Mouse (Mus musculus): Measurements from ENCODE around the gene Fgfrl1. TPM values are rescaled to one million over a fixed set of nuclear protein-coding genes. Genes with fewer than 3 reads are reported as not detected.

The Fgfrl1 gene
- polyA plus RNA-seq, 1 experiment from 2014 or later, result 6.9 TPM

GRCm38 (mm10) chr5:108708419-108708818 is 16.2 kb downstream of the Fgfrl1 start:
- no peak overlapping the region for H3K9ac ChIP-seq
- no peak overlapping the region for H3K27ac ChIP-seq (replicated peaks)
- no peaks in the 10 kb centered on the region for H3K9me3 ChIP-seq
- 97% methylated on average over 1 of the region's 1 CpGs for WGBS
- H3K4me2 ChIP-seq, result no peak overlapping the region
- peaks cover 13% of the 10 kb centered on the region for H3K36me3 ChIP-seq
- H3K4me3 ChIP-seq, result no peak overlapping the region
- H3K4me1 ChIP-seq (replicated peaks), result no peaks in the 10 kb centered on the region; the same call in 1 of the 2 replicates
- ATAC-seq (ENCODE audit: low read depth), result no peak
- H3K27me3 ChIP-seq, result no peaks in the 10 kb centered on the region

DNA sequence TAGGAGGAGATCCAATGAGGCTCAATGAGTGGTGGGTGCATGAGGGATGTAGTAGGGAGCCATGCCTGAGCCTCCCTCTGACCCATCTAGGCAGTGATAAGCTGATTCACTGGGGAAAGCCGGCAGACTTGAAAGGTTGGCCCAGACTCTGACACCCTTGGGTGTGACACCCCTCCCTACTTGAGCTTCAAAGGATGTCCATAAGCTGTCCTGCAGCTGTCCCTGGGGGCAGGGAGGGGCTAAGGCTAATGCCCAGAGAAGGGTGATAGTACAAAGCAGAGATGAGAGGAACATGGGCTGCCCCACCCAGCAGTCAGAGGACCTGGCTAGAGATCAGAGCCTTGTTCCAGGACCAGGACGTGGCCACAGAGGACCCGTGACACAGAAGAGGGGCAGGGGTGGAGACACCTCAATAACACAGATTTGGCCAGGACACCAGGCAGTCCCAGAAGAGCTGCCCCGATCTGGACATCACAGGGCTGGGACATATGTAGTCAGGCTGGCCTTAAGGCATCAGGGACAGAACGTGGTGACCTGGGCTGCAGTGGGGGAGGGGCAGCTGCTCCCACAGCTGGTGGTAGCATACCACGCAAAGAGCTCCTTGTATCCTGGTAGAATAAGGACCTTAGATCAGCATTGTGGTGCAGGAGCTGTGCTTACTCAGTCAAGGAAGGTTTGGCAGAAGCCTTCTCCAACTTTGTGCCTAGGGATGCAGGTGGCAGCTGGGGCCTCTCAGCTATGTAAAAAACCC is 17.0 kb downstream of the Fgfrl1 start:
- Histone ChIP-seq H3K9me3 (no peaks in the 10 kb centered on the region), H3K36me3 (peaks cover 13% of the 10 kb centered on the region), H3K27me3 (no peaks in the 10 kb centered on the region), H3K4me1 (replicated peaks) (no peaks in the 10 kb centered on the region; the same call in 1 of the 2 replicates), H3K27ac (replicated peaks) (no peak overlapping the region), H3K4me2 (no peak overlapping the region), H3K9ac (no peak overlapping the region), H3K4me3 (no peak overlapping the region)
- 74% methylated on average over 6 of the region's 6 CpGs for WGBS
- ATAC-seq (ENCODE audit: low read depth), result no peak

GRCm38 (mm10) chr5:108711968-108712367 is 19.8 kb downstream of the Fgfrl1 start:
- Histone ChIP-seq H3K9ac (no peak overlapping the region), H3K27me3 (no peaks in the 10 kb centered on the region), H3K4me2 (no peak overlapping the region), H3K4me3 (no peak overlapping the region), H3K27ac (replicated peaks) (no peak overlapping the region), H3K4me1 (replicated peaks) (no peaks in the 10 kb centered on the region; the same call in 1 of the 2 replicates), H3K9me3 (no peaks in the 10 kb centered on the region), H3K36me3 (no peaks in the 10 kb centered on the region)
- ATAC-seq (ENCODE audit: low read depth), result no peak
- WGBS, result 89% methylated on average over 6 of the region's 6 CpGs

DNA sequence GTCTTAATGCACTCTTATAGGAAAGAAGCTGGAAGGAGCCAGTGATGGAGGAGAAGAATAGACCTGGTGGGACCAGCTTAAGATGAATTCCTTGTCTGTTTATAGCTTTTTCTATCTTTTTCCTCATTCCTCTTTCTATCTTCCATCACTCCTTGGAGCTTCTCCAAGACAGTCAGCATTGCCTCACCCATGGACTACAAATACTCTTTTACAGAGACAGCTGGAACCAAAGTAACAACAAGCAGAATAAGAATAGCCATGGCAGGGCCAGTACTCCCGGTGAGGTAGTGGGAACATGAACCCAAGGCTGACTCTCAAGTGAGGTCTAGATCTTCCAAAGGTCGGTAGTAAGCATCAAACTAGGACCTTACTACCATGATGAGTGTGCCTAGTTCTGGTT is 20.9 kb downstream of the Fgfrl1 start:
- no peaks in the 10 kb centered on the region for H3K36me3 ChIP-seq
- WGBS, result 84% methylated on average over 2 of the region's 2 CpGs
- no peak for ATAC-seq (ENCODE audit: low read depth)
- no peak overlapping the region for H3K27ac ChIP-seq (replicated peaks)
- no peaks in the 10 kb centered on the region for H3K27me3 ChIP-seq
- H3K9ac ChIP-seq, result no peak overlapping the region
- H3K4me2 ChIP-seq, result no peak overlapping the region
- H3K4me3 ChIP-seq, result no peak overlapping the region
- peaks cover 7% of the 10 kb centered on the region for H3K4me1 ChIP-seq (replicated peaks)
- no peaks in the 10 kb centered on the region for H3K9me3 ChIP-seq

DNA sequence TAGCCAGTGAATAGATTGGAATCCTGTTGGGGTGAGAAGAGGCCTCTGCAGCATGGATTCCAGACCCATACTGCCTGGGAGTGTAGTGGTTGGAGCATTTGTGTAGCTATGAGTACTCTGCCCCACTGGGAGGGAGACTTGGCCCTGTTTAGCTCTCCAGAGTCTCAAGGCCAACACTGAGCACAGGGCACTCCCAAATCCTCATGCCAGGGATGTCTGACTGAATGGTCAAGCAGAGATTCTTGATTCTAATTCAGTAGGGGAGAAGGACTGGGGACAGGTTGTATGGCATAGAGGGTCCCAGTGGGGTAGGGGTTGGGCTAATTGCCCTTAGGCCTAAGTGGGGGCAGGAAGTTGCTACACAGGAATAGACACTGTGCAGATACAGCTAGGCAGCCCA is 21.5 kb downstream of the Fgfrl1 start:
- Histone ChIP-seq H3K9ac (no peak overlapping the region), H3K4me1 (replicated peaks) (peaks cover 13% of the 10 kb centered on the region), H3K4me3 (no peak overlapping the region), H3K27me3 (no peaks in the 10 kb centered on the region), H3K27ac (replicated peaks) (no peak overlapping the region), H3K36me3 (no peaks in the 10 kb centered on the region), H3K4me2 (no peak overlapping the region), H3K9me3 (no peaks in the 10 kb centered on the region)
- ATAC-seq (ENCODE audit: low read depth), result 0 out of 2 replicates have a peak, but pooled peaks have one; percentile 21

GRCm38 (mm10) chr5:108714149-108714548 is 22.0 kb downstream of the Fgfrl1 start:
- Histone ChIP-seq H3K27ac (replicated peaks) (no peak overlapping the region), H3K9me3 (no peaks in the 10 kb centered on the region), H3K9ac (no peak overlapping the region), H3K4me3 (no peak overlapping the region), H3K36me3 (no peaks in the 10 kb centered on the region), H3K4me1 (replicated peaks) (peaks cover 14% of the 10 kb centered on the region), H3K4me2 (no peak overlapping the region), H3K27me3 (no peaks in the 10 kb centered on the region)
- 51% methylated on average over 6 of the region's 6 CpGs for WGBS
- peak; percentile 65; the same call in 1 of the 2 replicates for ATAC-seq (ENCODE audit: low read depth)

DNA sequence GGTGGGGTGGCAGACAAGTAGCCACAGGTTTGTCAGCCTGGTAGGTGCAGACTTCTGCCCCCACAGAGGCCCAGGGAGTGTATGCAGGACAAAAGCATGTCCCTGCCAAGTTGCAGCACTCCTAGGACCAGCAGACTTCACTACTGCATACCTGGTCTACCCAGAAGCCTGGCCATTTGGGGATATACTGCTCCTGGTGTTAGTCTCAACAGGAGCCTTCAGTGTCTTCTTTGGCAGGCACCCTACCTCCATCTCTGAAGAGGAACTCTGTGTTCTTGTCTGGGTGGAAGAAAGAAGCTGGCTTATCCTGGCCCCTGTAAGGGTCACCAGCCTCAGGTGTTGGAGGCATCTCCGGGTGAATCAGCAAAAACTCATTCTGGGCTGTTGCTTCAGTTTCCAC is 23.8 kb downstream of the Fgfrl1 start:
- Histone ChIP-seq H3K27ac (replicated peaks) (no peak overlapping the region), H3K36me3 (no peaks in the 10 kb centered on the region), H3K27me3 (no peaks in the 10 kb centered on the region), H3K4me1 (replicated peaks) (peaks cover 14% of the 10 kb centered on the region), H3K4me3 (no peak overlapping the region), H3K4me2 (no peak overlapping the region), H3K9ac (no peak overlapping the region), H3K9me3 (no peaks in the 10 kb centered on the region)
- ATAC-seq (ENCODE audit: low read depth), result no peak
- 78% methylated on average over 1 of the region's 1 CpGs for WGBS

GRCm38 (mm10) chr5:108718051-108718450 is 25.9 kb downstream of the Fgfrl1 start:
- Histone ChIP-seq H3K27me3 (no peaks in the 10 kb centered on the region), H3K4me2 (no peak overlapping the region), H3K36me3 (no peaks in the 10 kb centered on the region), H3K9ac (no peak overlapping the region), H3K4me1 (replicated peaks) (peaks cover 14% of the 10 kb centered on the region), H3K27ac (replicated peaks) (no peak overlapping the region), H3K9me3 (no peaks in the 10 kb centered on the region), H3K4me3 (no peak overlapping the region)
- no peak for ATAC-seq (ENCODE audit: low read depth)
- WGBS, result 27% methylated on average over 4 of the region's 4 CpGs

- H3K36me3 ChIP-seq, result no peaks in the 10 kb centered on the region
- ATAC-seq (ENCODE audit: low read depth), result no peak
- H3K4me2 ChIP-seq, result no peak overlapping the region
- H3K27ac ChIP-seq (replicated peaks), result no peak overlapping the region
- H3K9me3 ChIP-seq, result no peaks in the 10 kb centered on the region
- H3K27me3 ChIP-seq, result no peaks in the 10 kb centered on the region
- H3K9ac ChIP-seq, result no peak overlapping the region
- peaks cover 14% of the 10 kb centered on the region for H3K4me1 ChIP-seq (replicated peaks)
- 76% methylated on average over 7 of the region's 7 CpGs for WGBS
- no peak overlapping the region for H3K4me3 ChIP-seq
Measured at GRCm38 (mm10) chr5:108719761-108720160, 27.6 kb downstream of the Fgfrl1 start.

DNA sequence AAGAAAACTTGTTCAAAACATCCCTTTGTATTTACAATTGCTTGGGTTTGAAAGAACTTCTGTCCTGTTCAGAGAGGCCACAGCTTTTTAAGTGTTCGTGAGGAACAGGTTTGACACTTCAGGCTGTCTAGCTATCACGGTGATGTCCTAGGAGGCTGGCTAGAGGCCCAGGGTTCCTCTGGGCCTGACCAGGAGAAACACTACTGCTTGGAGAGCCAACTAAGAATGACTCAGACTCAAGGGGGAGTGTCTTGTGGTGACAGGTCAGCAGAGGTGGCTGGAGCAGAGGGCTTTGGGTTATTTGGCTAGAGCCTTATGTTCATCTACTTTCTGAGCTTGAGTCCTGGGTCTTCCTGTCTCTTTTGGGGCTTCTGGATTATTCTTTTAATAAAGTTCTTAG is 31.8 kb downstream of the Fgfrl1 start:
- Histone ChIP-seq H3K36me3 (no peaks in the 10 kb centered on the region), H3K27me3 (no peaks in the 10 kb centered on the region), H3K27ac (replicated peaks) (no peak overlapping the region), H3K4me1 (replicated peaks) (no peaks in the 10 kb centered on the region), H3K9ac (no peak overlapping the region), H3K4me3 (no peak overlapping the region), H3K4me2 (no peak overlapping the region), H3K9me3 (no peaks in the 10 kb centered on the region)
- 66% methylated on average over 2 of the region's 2 CpGs for WGBS
- no peak for ATAC-seq (ENCODE audit: low read depth)

- H3K9ac ChIP-seq, result no peak overlapping the region
- ATAC-seq (ENCODE audit: low read depth), result peak; percentile 85
- H3K4me3 ChIP-seq, result no peak overlapping the region
- no peaks in the 10 kb centered on the region for H3K9me3 ChIP-seq
- no peaks in the 10 kb centered on the region for H3K27me3 ChIP-seq
- no peaks in the 10 kb centered on the region for H3K36me3 ChIP-seq
- H3K27ac ChIP-seq (replicated peaks), result no peak overlapping the region
- WGBS, result 17% methylated on average over 5 of the region's 5 CpGs
- H3K4me2 ChIP-seq, result no peak overlapping the region
- no peaks in the 10 kb centered on the region for H3K4me1 ChIP-seq (replicated peaks)
Measured at GRCm38 (mm10) chr5:108726557-108727248, 34.5 kb downstream of the Fgfrl1 start.

GRCm38 (mm10) chr5:108727425-108727824 is 35.2 kb downstream of the Fgfrl1 start:
- no peak overlapping the region for H3K4me3 ChIP-seq
- ATAC-seq (ENCODE audit: low read depth), result no peak
- H3K4me2 ChIP-seq, result no peak overlapping the region
- no peak overlapping the region for H3K27ac ChIP-seq (replicated peaks)
- H3K9me3 ChIP-seq, result no peaks in the 10 kb centered on the region
- H3K36me3 ChIP-seq, result no peaks in the 10 kb centered on the region
- no peaks in the 10 kb centered on the region for H3K27me3 ChIP-seq
- no peak overlapping the region for H3K9ac ChIP-seq
- no peaks in the 10 kb centered on the region for H3K4me1 ChIP-seq (replicated peaks)
- WGBS, result 91% methylated on average over 1 of the region's 1 CpGs
